Mouse (Mus musculus): ENCODE measurements around the gene Sf3b6. TPM values are rescaled to one million over a fixed set of nuclear protein-coding genes. Genes with fewer than 3 reads are reported as not detected.

Gene Sf3b6
- polyA plus RNA-seq, 1 experiment from 2014 or later: 256 TPM

DNA sequence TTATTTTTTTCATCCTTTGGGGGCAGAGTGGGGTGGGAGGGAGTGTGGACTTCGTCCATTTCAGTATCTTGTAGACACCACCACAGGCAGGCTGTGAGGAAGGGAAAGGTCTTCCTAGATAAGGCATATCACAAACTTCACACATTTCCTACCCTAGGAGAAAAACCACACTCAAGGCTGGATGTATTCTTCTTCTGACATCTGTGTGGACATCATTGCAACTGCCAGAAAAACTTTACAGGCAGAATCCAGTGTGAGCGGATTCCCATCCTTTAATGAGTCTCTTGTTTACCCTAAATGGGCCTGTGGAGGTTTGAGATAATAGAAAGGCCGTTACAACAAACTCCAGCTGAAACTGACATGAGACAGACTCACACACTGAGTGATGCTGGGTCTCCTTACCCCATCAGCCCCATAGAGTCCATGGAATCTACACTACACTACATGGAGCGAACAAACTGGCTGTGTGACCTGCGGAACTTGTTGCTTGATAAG, 55.7 kb downstream of the Sf3b6 start:
- Histone ChIP-seq H3K9me3 (no peaks in the 10 kb centered on the region), H3K36me3 (0 out of 2 replicates have a peak, but pooled peaks cover under 1% of the 10 kb centered on the region), H3K9ac (no peak overlapping the region), H3K4me2 (no peak overlapping the region), H3K4me3 (no peak overlapping the region), H3K27me3 (0 out of 2 replicates have a peak, but pooled peaks cover 5% of the 10 kb centered on the region), H3K4me1 (replicated peaks) (peaks cover 11% of the 10 kb centered on the region), H3K27ac (replicated peaks) (no peak overlapping the region)
- no peak for ATAC-seq (ENCODE audit: low read depth)
- WGBS: 75% methylated on average over 5 of the region's 5 CpGs

DNA sequence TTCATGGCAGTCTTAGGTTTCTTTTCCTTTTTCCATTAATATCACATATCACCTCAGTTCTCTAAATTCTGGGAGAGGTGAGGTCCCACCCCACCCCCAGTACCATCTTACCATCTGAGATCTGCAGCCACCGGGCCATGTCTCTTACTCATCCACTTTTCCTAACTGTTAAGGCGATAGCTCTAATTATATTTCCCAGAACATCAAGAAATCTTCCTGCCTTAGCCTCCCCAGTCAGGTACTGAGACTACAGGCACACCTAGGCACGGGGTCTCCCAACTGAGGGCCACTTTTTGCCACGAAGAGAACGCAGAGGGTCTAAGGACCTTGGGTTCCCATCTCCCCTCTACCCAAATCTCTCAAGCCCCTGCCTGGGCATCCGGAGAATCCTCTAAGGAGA, 56.2 kb downstream of the Sf3b6 start:
- Histone ChIP-seq H3K4me1 (replicated peaks) (peaks cover 11% of the 10 kb centered on the region), H3K9me3 (no peaks in the 10 kb centered on the region), H3K4me2 (peak overlapping the region; percentile 84), H3K27ac (replicated peaks) (no peak overlapping the region), H3K27me3 (0 out of 2 replicates have a peak, but pooled peaks cover 5% of the 10 kb centered on the region), H3K4me3 (peak overlapping the region; percentile 40), H3K9ac (peak overlapping the region; percentile 71; the same call in 1 of the 2 replicates), H3K36me3 (peaks cover 5% of the 10 kb centered on the region; the same call in 1 of the 2 replicates)
- 0 out of 2 replicates have a peak, but pooled peaks have one; percentile 15 for ATAC-seq (ENCODE audit: low read depth)
- WGBS: 82% methylated on average over 6 of the region's 6 CpGs

DNA sequence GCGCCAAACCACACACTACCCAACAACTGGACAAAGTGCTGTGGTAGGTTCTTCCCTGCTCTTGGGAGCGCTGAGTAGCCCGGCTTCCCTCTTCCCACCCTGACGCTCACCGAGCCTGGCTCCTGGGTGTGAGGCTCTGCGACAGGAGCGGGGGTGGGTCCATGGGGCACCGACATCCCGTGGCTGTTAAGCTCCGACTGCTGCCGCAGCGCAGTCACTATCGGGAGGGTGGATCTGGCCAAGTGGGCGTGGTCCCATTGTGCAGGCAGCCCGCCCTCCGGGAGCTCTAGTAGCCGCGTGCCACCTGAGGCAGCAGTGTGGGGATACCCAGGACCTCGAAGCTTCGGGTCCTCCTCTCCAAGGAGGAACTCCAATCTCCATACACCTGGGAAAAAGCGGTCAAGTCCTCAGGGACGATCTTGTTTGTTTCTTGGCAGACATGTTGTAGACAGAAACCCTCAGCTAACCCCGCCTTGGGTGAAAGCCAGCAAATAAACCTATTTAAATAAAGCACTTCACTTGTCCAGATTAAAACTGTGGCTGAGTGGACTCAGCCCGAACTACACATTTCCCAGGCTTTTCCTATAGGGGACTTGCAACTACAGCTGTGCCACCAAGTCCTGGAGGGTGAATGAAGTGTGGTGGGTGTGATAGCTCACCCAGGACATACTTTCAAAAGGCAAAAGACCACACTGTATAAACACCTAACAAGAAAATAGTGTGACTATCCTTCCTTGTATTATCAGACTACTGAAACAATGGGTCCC, 57.0 kb downstream of the Sf3b6 start, which contains the start of gene Mfsd2b:
Mfsd2b (minus strand) TSS at position 199 of the 767 bp plus-strand sequence.
- Histone ChIP-seq H3K9ac (peak within 1 kb of the TSS; percentile 71), H3K27ac (replicated peaks) (no peak within 1 kb of the TSS), H3K9me3 (no peaks in the 10 kb centered on the region), H3K36me3 (peaks cover 10% of the 10 kb centered on the region), H3K27me3 (0 out of 2 replicates have a peak, but pooled peaks cover 5% of the 10 kb centered on the region), H3K4me3 (peak within 1 kb of the TSS; percentile 40), H3K4me1 (replicated peaks) (peaks cover 11% of the 10 kb centered on the region), H3K4me2 (peak within 1 kb of the TSS; percentile 84)
- WGBS: 4% methylated on average over 24 of the region's 24 CpGs
- ATAC-seq (ENCODE audit: low read depth): peak; percentile 89

DNA sequence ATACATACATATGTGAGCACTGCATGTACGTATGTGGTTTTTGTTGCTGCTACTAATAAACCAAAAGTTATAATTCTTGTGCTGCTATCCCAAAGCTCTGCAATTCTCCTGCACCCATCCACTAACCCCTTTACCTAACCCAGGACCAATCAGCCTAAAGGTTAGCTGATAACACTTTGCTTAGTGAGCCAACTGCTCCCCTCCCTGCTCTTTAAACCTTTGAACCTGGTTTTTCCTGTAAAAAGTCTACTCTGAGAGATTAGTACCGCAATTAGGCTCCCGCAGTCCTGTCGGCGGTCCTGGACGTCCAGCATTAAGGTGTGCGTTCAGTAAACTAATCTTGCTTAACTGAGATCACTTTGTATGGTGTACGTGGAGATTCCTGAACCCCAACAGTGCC, 58.3 kb downstream of the Sf3b6 start:
- Histone ChIP-seq H3K36me3 (peaks cover 20% of the 10 kb centered on the region), H3K4me2 (no peak overlapping the region), H3K4me3 (no peak overlapping the region), H3K4me1 (replicated peaks) (peaks cover 11% of the 10 kb centered on the region), H3K27ac (replicated peaks) (no peak overlapping the region), H3K27me3 (0 out of 2 replicates have a peak, but pooled peaks cover 5% of the 10 kb centered on the region), H3K9me3 (no peaks in the 10 kb centered on the region), H3K9ac (no peak overlapping the region)
- WGBS: 88% methylated on average over 8 of the region's 8 CpGs
- no peak for ATAC-seq (ENCODE audit: low read depth)

Other genes with a start within 250 kb of the Sf3b6 start
- gene Itsn2, start 224.9 kb upstream of the Sf3b6 start, polyA plus RNA-seq (2015; fragmentation: Nextera tagmentation; extraction: Ambion mirVana): 21.6 and 22.3 TPM in 2 replicates
- not detected in 2 replicates for gene Gm3625, start 224.6 kb upstream of the Sf3b6 start, polyA plus RNA-seq (2015; fragmentation: Nextera tagmentation; extraction: Ambion mirVana)
- gene Fam228a, start 79.1 kb upstream of the Sf3b6 start, polyA plus RNA-seq (2015; fragmentation: Nextera tagmentation; extraction: Ambion mirVana): 0.45 and 0.66 TPM in 2 replicates
- 8.4 and 10.8 TPM in 2 replicates for gene Pfn4, start 48.5 kb upstream of the Sf3b6 start, polyA plus RNA-seq (2015; fragmentation: Nextera tagmentation; extraction: Ambion mirVana)
- 3.5 and 4.8 TPM in 2 replicates for gene Fam228b, start 48.3 kb upstream of the Sf3b6 start, polyA plus RNA-seq (2015; fragmentation: Nextera tagmentation; extraction: Ambion mirVana)
- gene Fkbp1b, start 24.0 kb downstream of the Sf3b6 start, polyA plus RNA-seq (2015; fragmentation: Nextera tagmentation; extraction: Ambion mirVana): 101 and 130 TPM in 2 replicates
- 17.1 and 17.9 TPM in 2 replicates for gene Wdcp, start 25.8 kb downstream of the Sf3b6 start, polyA plus RNA-seq (2015; fragmentation: Nextera tagmentation; extraction: Ambion mirVana)
- gene Mfsd2b, start 56.8 kb downstream of the Sf3b6 start, polyA plus RNA-seq (2015; fragmentation: Nextera tagmentation; extraction: Ambion mirVana): 2.8 and 3.2 TPM in 2 replicates
- 41.0 and 45.4 TPM in 2 replicates for gene Ubxn2a, start 90.2 kb downstream of the Sf3b6 start, polyA plus RNA-seq (2015; fragmentation: Nextera tagmentation; extraction: Ambion mirVana)
- gene Atad2b, start 99.8 kb downstream of the Sf3b6 start, polyA plus RNA-seq (2015; fragmentation: Nextera tagmentation; extraction: Ambion mirVana): 12.8 and 14.2 TPM in 2 replicates